Mouse (Mus musculus) CH12.LX (cell line): Measurements from ENCODE around the gene Gm20683. TPM values are rescaled to one million over a fixed set of nuclear protein-coding genes. Genes with fewer than 3 reads are reported as not detected.

Experiments used
- DNase-seq: peaks from one replicate; pipeline ENCODE4 v3.0.0-alpha.2; 2013; ENCODE audit errors: extremely low read depth
- H3K27ac ChIP-seq: 2 replicates; pipeline ENCODE4 v1.5.1; 2012; ENCODE audit warnings: low read depth, mild to moderate bottlenecking, control low read depth, moderate library complexity; ENCODE audit not compliant: insufficient read depth
- H3K27me3 ChIP-seq: replicated peaks from 2 replicates; pipeline ENCODE3; 2012; ENCODE audit warnings: inconsistent platforms
- H3K36me3 ChIP-seq, 2 experiments: replicated peaks in 1 of 2; 2 replicates each; pipeline versions ENCODE3 to v1.6.1; 2012; ENCODE audit warnings: inconsistent platforms in 1 of 2, low read length in 1 of 2, mild to moderate bottlenecking in 1 of 2, mixed read lengths in 1 of 2, moderate library complexity in 1 of 2; ENCODE audit not compliant: control insufficient read depth in 1 of 2, insufficient read depth in 1 of 2
- H3K4me1 ChIP-seq, 2 experiments: 2 replicates each; pipeline ENCODE4 v1.6.1; 2012; ENCODE audit warnings: inconsistent platforms in 1 of 2, moderate library complexity in 1 of 2; ENCODE audit not compliant: insufficient read depth in 2 of 2, control insufficient read depth in 1 of 2
- H3K4me2 ChIP-seq: 2 replicates; pipeline ENCODE4 v1.6.1; 2012; ENCODE audit warnings: low read depth, mild to moderate bottlenecking, control low read depth; ENCODE audit not compliant: poor library complexity, insufficient read depth, severe bottlenecking
- H3K4me3 ChIP-seq, 3 experiments: fragments of 150-350 bp in 1 of 3; sonication (generic) in 1 of 3; replicated peaks in 1 of 3; 2 replicates each; pipeline versions ENCODE3 to v1.5.1; 2011 to 2012; ENCODE audit warnings: low read depth in 2 of 3, low read length in 2 of 3, mild to moderate bottlenecking in 2 of 3, moderate library complexity in 2 of 3, control low read depth in 1 of 3, improper control_type of control experiment in 1 of 3, inconsistent platforms in 1 of 3, mixed read lengths in 1 of 3; ENCODE audit not compliant: poor library complexity in 1 of 3
- H3K79me2 ChIP-seq: replicated peaks from 2 replicates; pipeline ENCODE4 v1.6.1; 2012; ENCODE audit warnings: mild to moderate bottlenecking, moderate library complexity; ENCODE audit not compliant: control insufficient read depth, poor library complexity, insufficient read depth, severe bottlenecking; ENCODE audit errors: extremely low read depth
- H3K9ac ChIP-seq: 2 replicates; pipeline ENCODE4 v1.6.1; 2012; ENCODE audit warnings: low read depth, mild to moderate bottlenecking, control low read depth, moderate library complexity; ENCODE audit not compliant: insufficient read depth
- H3K9me3 ChIP-seq: replicated peaks from 2 replicates; pipeline ENCODE3; 2012; ENCODE audit warnings: low read length, inconsistent platforms, mixed read lengths
- CHD2 ChIP-seq: IDR thresholded peaks from 2 replicates; pipeline ENCODE4 v1.6.1; 2011; ENCODE audit warnings: low read length, improper control_type of control experiment
- ELF1 ChIP-seq: IDR thresholded peaks from 2 replicates; pipeline ENCODE4 v1.6.1; 2014; ENCODE audit warnings: low read depth, mild to moderate bottlenecking, inconsistent platforms, low read length, improper control_type of control experiment
- HCFC1 ChIP-seq: IDR thresholded peaks from 2 replicates; pipeline ENCODE4 v1.6.1; 2012; ENCODE audit warnings: low read depth, mild to moderate bottlenecking, inconsistent platforms, low read length, improper control_type of control experiment
- IRF4 ChIP-seq: IDR thresholded peaks from 2 replicates; pipeline ENCODE4 v1.6.1; 2014; ENCODE audit warnings: low read depth, mild to moderate bottlenecking, inconsistent platforms, low read length, improper control_type of control experiment
- MAZ ChIP-seq: IDR thresholded peaks from 2 replicates; pipeline ENCODE4 v1.6.1; 2012; ENCODE audit warnings: low read depth, mild to moderate bottlenecking, inconsistent platforms, low read length, improper control_type of control experiment, moderate library complexity
- MXI1 ChIP-seq: IDR thresholded peaks from 2 replicates; pipeline ENCODE4 v1.6.1; 2011; ENCODE audit warnings: mild to moderate bottlenecking, low read depth, low read length, improper control_type of control experiment
- NELFE ChIP-seq: IDR thresholded peaks from 2 replicates; pipeline ENCODE4 v1.6.1; 2011; ENCODE audit warnings: low read depth, low read length, improper control_type of control experiment
- NRF1 ChIP-seq: IDR thresholded peaks from 2 replicates; pipeline ENCODE4 v1.6.1; 2014; ENCODE audit warnings: low read depth, mild to moderate bottlenecking, inconsistent platforms, low read length, improper control_type of control experiment, moderate library complexity
- POLR2A ChIP-seq: IDR thresholded peaks from 2 replicates; pipeline ENCODE4 v1.6.1; 2011; ENCODE audit warnings: low read depth, mild to moderate bottlenecking, improper control_type of control experiment, low read length
- POLR2AphosphoS2 ChIP-seq: IDR thresholded peaks from 2 replicates; pipeline ENCODE4 v1.6.1; 2011; ENCODE audit warnings: low read depth, low read length, improper control_type of control experiment
- SMC3 ChIP-seq: IDR thresholded peaks from 2 replicates; pipeline ENCODE4 v1.6.1; 2011; ENCODE audit warnings: low read depth, low read length, improper control_type of control experiment
- TBP ChIP-seq: conservative IDR thresholded peaks from 2 replicates; pipeline ENCODE4 v1.6.1; 2011; ENCODE audit warnings: low read depth, low read length, improper control_type of control experiment
- TCF12 ChIP-seq: IDR thresholded peaks from 2 replicates; pipeline ENCODE4 v1.6.1; 2014; ENCODE audit warnings: low read depth, mild to moderate bottlenecking, inconsistent platforms, low read length, improper control_type of control experiment
- dilution Hi-C: fragments of 300-500 bp; cut with MboI; formaldehyde crosslinking; loops from 2 replicates; pipeline ENCODE4 v1.14.3; 2020; ENCODE audit warnings: low sequenced_read_pairs; ENCODE audit not compliant: extremely low pct_unique_long_range_greater_than_20kb, extremely low pct_ligation_motif_present
- in situ Hi-C: fragments of 300-500 bp; cut with MboI; formaldehyde crosslinking; loops from 3 replicates; pipeline ENCODE4 v1.14.3; 2019; ENCODE audit warnings: low sequenced_read_pairs, low pct_ligation_motif_present, low pct_unique_long_range_greater_than_20kb, mixed read lengths
- polyA plus RNA-seq: library from polyadenylated mRNA; unstranded; fragments of >175 nt; gene quantifications from 2 replicates; pipeline ENCODE4 v1.2.1, GENCODE M21; 2012; ENCODE audit warnings: low read depth; ENCODE audit not compliant: insufficient read length
- total RNA-seq, 2 experiments: library from RNA; depleted of rRNA; stranded (reverse); fragments of 300-350 nt in 1 of 2; fragments of >200 nt in 1 of 2; gene quantifications; 2 replicates each; pipeline ENCODE4 v1.2.3; 2012 to 2014

Gm20683 gene
- total and polyA plus RNA-seq, 3 experiments: 1.3 to 4.8 (median 3.8) TPM

GRCm38 (mm10) chr17:25785281-25785745 lies 56.2 kb downstream of the Gm20683 start, which contains the start of gene Haghl:
Haghl (minus strand) TSS chr17:25785673.
- TF ChIP-seq MXI1 (0 out of 2 replicates have a peak, but pooled peaks have one; percentile 17), IRF4 (no peak), HCFC1 (peak; percentile 58), TCF12 (no peak), NRF1 (peak; percentile 100), POLR2A (peak; percentile 79), SMC3 (no peak), ELF1 (peak; percentile 31; the same call in 1 of the 2 replicates), MAZ (no peak), CHD2 (0 out of 2 replicates have a peak, but pooled peaks have one; percentile 20), TBP (peak; percentile 74; the same call in 1 of the 2 replicates), POLR2AphosphoS2 (peak; percentile 91), NELFE (peak; percentile 86)
- Histone ChIP-seq H3K36me3 (peaks cover 58 to 80% of the 10 kb centered on the region in 2 experiments), H3K27ac (peak within 1 kb of the TSS; percentile 50; the same call in 1 of the 2 replicates), H3K4me2 (peak within 1 kb of the TSS; percentile 52), H3K4me3 (peak within 1 kb of the TSS; percentile 65 to 81 (median 73)), H3K9ac (peak within 1 kb of the TSS; percentile 58), H3K9me3 (no peaks in the 10 kb centered on the region), H3K79me2 (no peaks in the 10 kb centered on the region), H3K4me1 (peaks cover 7 to 16% of the 10 kb centered on the region in 2 experiments), H3K27me3 (no peaks in the 10 kb centered on the region)
- dilution Hi-C loops: no loop called here
- in situ Hi-C loops: no loop called here
- peak; percentile 98 for DNase-seq

Other genes starting within 250 kb of the Gm20683 start
Only the 20 nearest of the 28 such genes appear.
- gene Msln, start 87.4 kb downstream of the Gm20683 start, total RNA-seq (2012; rRNA removed): not detected in 2 replicates
- not detected in 2 replicates for gene Msln, start 87.4 kb downstream of the Gm20683 start, total RNA-seq (2014; rRNA removed)
- not detected in 2 replicates for gene Msln, start 87.4 kb downstream of the Gm20683 start, polyA plus RNA-seq
- 22.0 and 23.4 TPM in 2 replicates for gene Narfl, start 68.0 kb downstream of the Gm20683 start, total RNA-seq (2012; rRNA removed)
- 16.5 and 17.0 TPM in 2 replicates for gene Narfl, start 68.0 kb downstream of the Gm20683 start, total RNA-seq (2014; rRNA removed)
- 12.1 and 13.3 TPM in 2 replicates for gene Narfl, start 68.0 kb downstream of the Gm20683 start, polyA plus RNA-seq
- 14.5 and 16.0 TPM in 2 replicates for gene Haghl, start 56.1 kb downstream of the Gm20683 start, total RNA-seq (2012; rRNA removed)
- 7.3 and 7.4 TPM in 2 replicates for gene Haghl, start 56.1 kb downstream of the Gm20683 start, total RNA-seq (2014; rRNA removed)
- 7.4 and 7.8 TPM in 2 replicates for gene Haghl, start 56.1 kb downstream of the Gm20683 start, polyA plus RNA-seq
- 0.13 and 0.25 TPM in 2 replicates for gene Ccdc78, start 55.2 kb downstream of the Gm20683 start, total RNA-seq (2012; rRNA removed)
- 0.13 TPM in 1 of 2 replicates, not detected in the other for gene Ccdc78, start 55.2 kb downstream of the Gm20683 start, total RNA-seq (2014; rRNA removed)
- 0.40 and 0.49 TPM in 2 replicates for gene Ccdc78, start 55.2 kb downstream of the Gm20683 start, polyA plus RNA-seq
- gene Fam173a, start 48.9 kb downstream of the Gm20683 start, total RNA-seq (2012; rRNA removed): 55.0 and 68.3 TPM in 2 replicates
- gene Fam173a, start 48.9 kb downstream of the Gm20683 start, total RNA-seq (2014; rRNA removed): 21.9 and 25.5 TPM in 2 replicates
- 25.5 and 27.8 TPM in 2 replicates for gene Fam173a, start 48.9 kb downstream of the Gm20683 start, polyA plus RNA-seq
- not detected in 2 replicates for gene AC134908.4, start 46.1 kb downstream of the Gm20683 start, total RNA-seq (2012; rRNA removed)
- gene AC134908.4, start 46.1 kb downstream of the Gm20683 start, total RNA-seq (2014; rRNA removed): not detected in 2 replicates
- not detected in 2 replicates for gene AC134908.4, start 46.1 kb downstream of the Gm20683 start, polyA plus RNA-seq
- gene Metrn, start 44.6 kb downstream of the Gm20683 start, total RNA-seq (2012; rRNA removed): 49.8 and 50.1 TPM in 2 replicates
- 18.1 and 23.7 TPM in 2 replicates for gene Metrn, start 44.6 kb downstream of the Gm20683 start, total RNA-seq (2014; rRNA removed)
- gene Metrn, start 44.6 kb downstream of the Gm20683 start, polyA plus RNA-seq: 16.9 and 17.7 TPM in 2 replicates
- gene Fbxl16, start 32.7 kb downstream of the Gm20683 start, total RNA-seq (2012; rRNA removed): not detected in 2 replicates
- gene Fbxl16, start 32.7 kb downstream of the Gm20683 start, total RNA-seq (2014; rRNA removed): not detected in 2 replicates
- not detected in 2 replicates for gene Fbxl16, start 32.7 kb downstream of the Gm20683 start, polyA plus RNA-seq
- 27.2 and 28.6 TPM in 2 replicates for gene Wdr24, start 18.1 kb downstream of the Gm20683 start, total RNA-seq (2012; rRNA removed)
- 17.3 and 20.9 TPM in 2 replicates for gene Wdr24, start 18.1 kb downstream of the Gm20683 start, total RNA-seq (2014; rRNA removed)
- 16.9 and 20.4 TPM in 2 replicates for gene Wdr24, start 18.1 kb downstream of the Gm20683 start, polyA plus RNA-seq
- 7.7 and 9.3 TPM in 2 replicates for gene Jmjd8, start 12.9 kb downstream of the Gm20683 start, total RNA-seq (2012; rRNA removed)
- gene Jmjd8, start 12.9 kb downstream of the Gm20683 start, total RNA-seq (2014; rRNA removed): 4.8 and 6.1 TPM in 2 replicates
- 8.3 and 8.5 TPM in 2 replicates for gene Jmjd8, start 12.9 kb downstream of the Gm20683 start, polyA plus RNA-seq
- gene Stub1, start 8.4 kb downstream of the Gm20683 start, total RNA-seq (2012; rRNA removed): 98.3 and 107 TPM in 2 replicates
- 60.4 and 62.9 TPM in 2 replicates for gene Stub1, start 8.4 kb downstream of the Gm20683 start, total RNA-seq (2014; rRNA removed)
- 84.8 and 87.1 TPM in 2 replicates for gene Stub1, start 8.4 kb downstream of the Gm20683 start, polyA plus RNA-seq
- 1.9 and 2.4 TPM in 2 replicates for gene Rhbdl1, start 4.5 kb downstream of the Gm20683 start, total RNA-seq (2012; rRNA removed)
- not detected in 2 replicates for gene Rhbdl1, start 4.5 kb downstream of the Gm20683 start, total RNA-seq (2014; rRNA removed)
- gene Rhbdl1, start 4.5 kb downstream of the Gm20683 start, polyA plus RNA-seq: 2.8 and 4.6 TPM in 2 replicates
- gene Rhot2, start 3.1 kb upstream of the Gm20683 start, total RNA-seq (2012; rRNA removed): 16.2 and 26.1 TPM in 2 replicates
- 17.3 and 19.5 TPM in 2 replicates for gene Rhot2, start 3.1 kb upstream of the Gm20683 start, total RNA-seq (2014; rRNA removed)
- gene Rhot2, start 3.1 kb upstream of the Gm20683 start, polyA plus RNA-seq: 33.8 and 51.5 TPM in 2 replicates
- gene Wdr90, start 19.7 kb upstream of the Gm20683 start, total RNA-seq (2012; rRNA removed): 31.9 and 38.0 TPM in 2 replicates
- gene Wdr90, start 19.7 kb upstream of the Gm20683 start, total RNA-seq (2014; rRNA removed): 16.0 and 17.5 TPM in 2 replicates
- 19.9 and 23.8 TPM in 2 replicates for gene Wdr90, start 19.7 kb upstream of the Gm20683 start, polyA plus RNA-seq
- gene Mcrip2, start 27.0 kb upstream of the Gm20683 start, total RNA-seq (2012; rRNA removed): 16.1 and 16.5 TPM in 2 replicates
- 0.82 and 1.4 TPM in 2 replicates for gene Mcrip2, start 27.0 kb upstream of the Gm20683 start, total RNA-seq (2014; rRNA removed)
- gene Mcrip2, start 27.0 kb upstream of the Gm20683 start, polyA plus RNA-seq: 1.7 and 2.2 TPM in 2 replicates
- gene Mettl26, start 33.3 kb upstream of the Gm20683 start, total RNA-seq (2012; rRNA removed): 43.6 and 52.5 TPM in 2 replicates
- 31.9 and 33.0 TPM in 2 replicates for gene Mettl26, start 33.3 kb upstream of the Gm20683 start, total RNA-seq (2014; rRNA removed)
- 29.8 and 32.0 TPM in 2 replicates for gene Mettl26, start 33.3 kb upstream of the Gm20683 start, polyA plus RNA-seq
- 0.25 and 0.34 TPM in 2 replicates for gene Wfikkn1, start 39.1 kb upstream of the Gm20683 start, total RNA-seq (2012; rRNA removed)
- 0.11 TPM in 1 of 2 replicates, not detected in the other for gene Wfikkn1, start 39.1 kb upstream of the Gm20683 start, total RNA-seq (2014; rRNA removed)
- gene Wfikkn1, start 39.1 kb upstream of the Gm20683 start, polyA plus RNA-seq: 0.48 and 0.69 TPM in 2 replicates
- gene Rab40c, start 78.0 kb upstream of the Gm20683 start, total RNA-seq (2012; rRNA removed): 6.6 and 8.0 TPM in 2 replicates
- gene Rab40c, start 78.0 kb upstream of the Gm20683 start, total RNA-seq (2014; rRNA removed): 7.9 and 9.2 TPM in 2 replicates
- gene Rab40c, start 78.0 kb upstream of the Gm20683 start, polyA plus RNA-seq: 14.4 and 14.8 TPM in 2 replicates
- 28.1 and 29.2 TPM in 2 replicates for gene Pigq, start 103.2 kb upstream of the Gm20683 start, total RNA-seq (2012; rRNA removed)
- 15.1 and 18.5 TPM in 2 replicates for gene Pigq, start 103.2 kb upstream of the Gm20683 start, total RNA-seq (2014; rRNA removed)
- gene Pigq, start 103.2 kb upstream of the Gm20683 start, polyA plus RNA-seq: 75.0 and 97.2 TPM in 2 replicates
- not detected in 2 replicates for gene Nhlrc4, start 103.2 kb upstream of the Gm20683 start, total RNA-seq (2012; rRNA removed)
- not detected in 2 replicates for gene Nhlrc4, start 103.2 kb upstream of the Gm20683 start, total RNA-seq (2014; rRNA removed)
- not detected in 2 replicates for gene Nhlrc4, start 103.2 kb upstream of the Gm20683 start, polyA plus RNA-seq